Mouse (Mus musculus) testis, postnatal 10 days (tissue): Measurements from ENCODE around the gene Hopx.

Source experiments
- DNase-seq: peaks from one replicate; pipeline ENCODE4 v3.0.0; 2021; ENCODE audit warnings: low spot score

Gene Hopx

DNA sequence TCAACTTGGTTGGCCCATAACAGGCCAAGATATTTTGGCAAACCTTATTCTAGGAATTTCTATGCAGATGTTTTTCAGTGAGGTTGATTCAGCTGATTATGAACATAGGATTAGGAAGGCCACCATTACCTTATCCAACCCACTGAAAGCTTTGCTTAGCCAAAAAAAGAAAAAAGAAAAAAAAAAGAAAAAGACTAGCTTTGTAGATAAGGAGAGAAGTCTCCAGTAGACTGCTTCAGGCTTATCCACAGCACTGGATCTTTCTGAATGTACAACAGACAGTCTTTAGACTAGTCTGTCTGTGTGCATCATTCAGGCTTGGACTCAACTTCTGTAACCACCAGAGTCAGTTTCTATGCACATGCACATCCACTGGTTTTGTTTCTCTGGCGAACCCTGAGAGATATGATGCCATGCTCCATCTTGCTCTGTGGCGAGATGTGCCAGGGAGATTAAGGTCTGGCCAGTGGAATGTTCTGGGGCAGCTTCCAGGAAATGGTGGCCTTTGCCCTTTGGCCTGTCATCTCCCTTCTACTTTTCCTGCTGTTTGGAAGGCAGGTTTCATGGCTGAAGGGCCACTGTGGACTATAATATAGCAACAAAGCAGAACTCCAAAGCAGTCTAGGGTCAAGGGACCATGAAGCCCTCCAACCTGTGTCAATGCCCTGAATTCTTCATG is 17.7 kb upstream of the Hopx start:
- DNase-seq: no peak

DNA sequence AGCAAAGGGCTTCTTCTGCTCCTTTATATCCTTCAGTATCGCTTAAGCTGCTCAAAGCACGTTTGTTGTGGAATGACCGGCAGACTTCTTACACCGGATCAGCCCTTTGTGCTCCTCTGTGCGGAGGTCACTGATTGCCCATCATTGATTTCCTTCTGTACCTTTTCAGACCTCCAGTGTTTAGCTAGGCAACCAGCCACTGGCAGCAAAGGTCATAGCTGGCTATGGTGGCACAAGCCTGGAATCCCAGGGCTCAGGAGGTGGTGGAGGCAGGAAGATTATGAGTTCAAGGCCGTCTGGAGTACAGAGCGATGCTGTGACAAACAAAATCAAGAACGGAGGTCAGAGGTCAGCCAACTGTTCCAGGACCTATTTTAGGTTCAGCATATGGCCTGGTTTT is 17.0 kb upstream of the Hopx start:
- no peak for DNase-seq

DNA sequence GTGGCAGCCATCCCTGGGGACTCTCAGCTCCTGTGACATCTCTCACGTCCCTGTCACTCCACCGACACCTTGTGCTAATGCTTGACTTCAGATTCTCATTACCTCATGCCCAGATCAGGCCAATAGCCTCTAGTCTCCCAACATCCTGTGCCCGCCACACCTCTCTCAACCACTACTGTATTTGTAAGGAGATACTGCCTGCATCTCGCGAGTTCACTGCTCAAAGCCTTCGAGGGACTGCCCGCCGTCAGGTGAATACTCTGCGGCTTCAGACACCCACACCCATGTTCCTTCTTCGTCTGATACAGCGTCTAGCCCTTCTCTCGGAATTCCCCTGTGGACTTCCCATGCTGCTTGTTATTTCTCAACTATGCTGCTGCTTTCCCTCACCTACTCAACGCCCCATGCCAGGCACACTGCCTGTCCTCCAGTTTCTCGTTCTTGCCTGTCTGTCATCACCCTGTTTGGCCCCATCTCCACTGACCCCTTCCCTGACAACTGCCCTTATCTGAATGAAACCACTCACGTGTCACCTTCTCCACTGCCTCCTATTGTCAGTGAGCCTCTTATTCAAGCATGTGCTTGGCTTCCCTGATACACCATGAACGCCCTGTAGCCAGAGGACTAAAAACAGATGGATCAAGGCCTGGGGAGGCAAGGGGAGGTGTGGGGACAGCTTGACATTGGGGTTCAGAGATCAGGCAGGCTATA is 15.5 kb upstream of the Hopx start:
- DNase-seq: no peak

- no peak for DNase-seq
These were observed 15.0 kb upstream of the Hopx start for GRCm38 (mm10) chr5:77129907-77130306.

GRCm38 (mm10) chr5:77128854-77129253 is 13.9 kb upstream of the Hopx start:
- no peak for DNase-seq

DNA sequence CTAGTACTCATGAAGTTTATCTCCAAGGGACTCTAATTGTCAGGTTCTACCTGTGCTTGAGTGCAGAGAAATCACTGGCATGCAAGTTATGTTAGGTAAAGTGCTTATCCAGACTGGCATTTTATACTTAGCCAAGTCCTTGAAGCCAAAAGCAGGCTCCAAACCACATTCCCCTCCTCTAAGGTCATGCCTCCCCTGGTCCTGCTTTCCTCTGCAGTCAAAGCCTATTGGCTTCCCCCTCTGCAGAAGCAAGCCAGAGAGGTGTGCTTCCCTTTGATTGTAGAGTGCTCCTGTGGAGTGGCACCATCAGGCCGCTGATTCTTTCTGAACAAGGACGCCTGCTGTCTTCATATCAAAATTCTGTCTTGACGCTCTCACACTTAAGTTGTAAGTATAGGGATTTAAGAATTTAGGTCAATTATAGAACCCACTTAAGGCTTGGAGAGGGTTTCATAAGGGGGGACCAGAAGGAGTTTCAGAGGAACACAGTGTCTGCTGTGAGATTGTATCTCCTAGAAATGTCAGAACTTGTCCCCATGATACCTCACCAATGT is 11.6 kb upstream of the Hopx start:
- no peak for DNase-seq

DNA sequence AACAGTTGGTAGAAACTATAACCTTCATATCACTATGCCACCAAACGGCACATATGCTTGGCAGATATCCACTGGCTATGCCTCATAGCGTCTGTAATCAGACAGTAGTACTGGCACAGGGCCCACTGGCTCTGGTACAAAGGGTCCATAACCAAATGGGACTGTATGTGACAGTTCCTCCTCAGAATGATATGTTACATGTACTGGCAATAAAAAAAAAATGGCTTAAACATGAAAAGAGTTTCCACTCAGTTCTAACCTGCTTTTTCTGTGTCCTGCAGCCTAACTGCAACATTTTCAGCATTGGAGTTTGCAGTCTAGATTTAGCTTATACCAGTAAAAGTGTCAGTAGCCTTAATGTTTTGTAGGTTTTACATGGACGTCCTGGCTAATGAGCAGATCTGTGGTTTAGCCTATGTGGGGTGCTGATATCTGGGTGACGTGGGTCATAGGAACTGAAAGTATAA is 9.9 kb upstream of the Hopx start:
- no peak for DNase-seq

DNA sequence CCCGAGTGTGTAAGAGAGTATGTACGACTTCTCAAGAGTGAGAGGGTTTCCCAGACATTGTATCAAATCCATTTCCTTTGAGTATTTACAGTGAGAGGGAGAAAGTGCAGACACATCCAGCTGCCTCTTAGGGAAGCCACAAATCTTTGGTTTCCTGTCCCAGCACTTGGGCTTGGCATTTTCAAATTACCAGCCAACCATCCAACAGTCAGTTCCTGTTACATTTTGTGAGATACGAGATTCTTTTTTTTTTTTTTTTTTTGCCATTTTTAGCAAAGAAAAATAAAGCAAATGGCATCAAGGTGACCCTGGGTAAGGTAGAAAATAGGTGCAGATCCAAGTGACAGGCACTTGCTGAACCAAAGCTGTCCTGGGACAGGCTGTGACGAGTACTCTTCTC is 9.2 kb upstream of the Hopx start:
- no peak for DNase-seq

DNA sequence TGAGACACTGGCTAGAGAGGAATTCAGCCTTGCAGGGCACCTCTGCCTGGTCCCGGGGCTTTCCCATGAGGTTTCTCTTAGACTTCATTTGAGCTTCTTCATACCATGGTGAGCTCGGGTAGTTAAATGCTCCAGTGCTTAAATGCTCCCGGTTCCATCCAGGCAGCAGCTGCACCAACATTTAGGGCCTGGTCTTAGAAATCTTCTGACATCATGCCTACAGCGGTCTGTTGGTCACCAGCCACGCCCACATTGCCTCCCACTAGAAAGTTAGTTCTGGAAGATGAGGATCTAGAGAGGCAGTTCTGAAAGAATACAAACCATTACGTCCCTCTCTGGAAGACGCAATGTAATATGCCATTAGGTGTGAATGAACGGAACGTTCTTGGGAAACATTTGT is 8.7 kb upstream of the Hopx start:
- DNase-seq: no peak

- DNase-seq: no peak
These were observed 7.6 kb upstream of the Hopx start for GRCm38 (mm10) chr5:77122254-77123192.

DNA sequence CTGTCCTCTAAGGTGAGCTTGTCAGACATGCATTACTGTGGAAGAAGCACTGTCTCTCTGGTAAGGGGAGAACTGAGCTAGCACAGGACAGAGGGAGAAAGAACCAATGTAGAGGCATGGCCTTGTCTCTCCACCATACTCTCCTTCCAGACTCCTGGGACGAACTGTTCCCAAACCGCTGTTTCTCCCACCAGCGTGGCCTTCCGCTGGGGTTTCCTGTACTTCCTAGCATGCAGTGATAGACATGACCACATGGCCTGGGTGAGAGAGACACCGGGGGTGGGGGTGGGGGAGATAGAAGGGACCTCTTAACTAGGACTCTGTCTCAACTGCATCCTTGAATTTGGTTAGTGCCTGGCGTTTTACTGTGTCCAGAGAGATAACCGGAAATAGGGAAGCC is 5.8 kb upstream of the Hopx start:
- DNase-seq: no peak

GRCm38 (mm10) chr5:77119475-77120422 is 4.8 kb upstream of the Hopx start:
- DNase-seq: no peak

DNA sequence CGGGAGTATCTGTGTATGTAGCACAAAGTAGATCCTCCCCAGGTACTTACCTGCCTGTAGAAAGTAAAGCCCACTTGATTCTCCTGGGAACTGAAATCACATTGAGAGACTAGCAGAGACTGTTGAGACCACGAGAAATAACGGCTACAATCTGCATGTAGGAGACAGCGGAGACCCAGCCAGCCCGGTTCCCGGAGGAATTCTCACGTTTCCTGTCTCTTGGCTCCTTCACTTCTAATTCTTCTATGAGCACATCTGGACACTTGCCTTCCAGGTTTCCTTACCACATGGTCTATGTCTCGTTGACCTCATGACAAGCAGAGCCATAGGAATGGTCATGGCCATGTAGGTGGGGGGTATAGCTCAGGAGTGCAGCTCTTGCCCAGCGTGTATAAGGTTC is 811 bp upstream of the Hopx start:
- DNase-seq: no peak

DNA sequence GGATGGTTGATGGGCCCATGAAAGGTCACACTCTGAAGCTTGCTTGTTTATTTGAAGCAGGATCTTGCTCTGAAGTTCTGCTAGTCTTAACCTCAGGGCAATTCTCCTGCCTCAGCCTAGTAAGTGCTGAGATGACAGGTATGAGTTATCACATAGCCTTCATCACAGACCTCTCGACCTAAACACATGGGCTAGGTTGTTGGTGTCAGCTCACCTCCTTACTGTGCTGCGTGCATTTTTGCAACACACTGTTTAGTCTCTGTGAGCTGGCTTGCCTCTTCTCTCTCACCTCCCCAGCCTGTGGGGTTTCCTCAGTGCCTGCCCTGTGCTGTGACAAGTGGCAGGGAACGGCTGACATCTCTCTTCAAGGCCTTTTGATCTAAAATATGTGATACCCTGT is 1.1 kb downstream of the Hopx start:
- DNase-seq: no peak

- DNase-seq: no peak
These were observed 2.9 kb downstream of the Hopx start for GRCm38 (mm10) chr5:77112066-77112465.

GRCm38 (mm10) chr5:77109814-77110213 is 5.1 kb downstream of the Hopx start:
- DNase-seq: no peak

DNA sequence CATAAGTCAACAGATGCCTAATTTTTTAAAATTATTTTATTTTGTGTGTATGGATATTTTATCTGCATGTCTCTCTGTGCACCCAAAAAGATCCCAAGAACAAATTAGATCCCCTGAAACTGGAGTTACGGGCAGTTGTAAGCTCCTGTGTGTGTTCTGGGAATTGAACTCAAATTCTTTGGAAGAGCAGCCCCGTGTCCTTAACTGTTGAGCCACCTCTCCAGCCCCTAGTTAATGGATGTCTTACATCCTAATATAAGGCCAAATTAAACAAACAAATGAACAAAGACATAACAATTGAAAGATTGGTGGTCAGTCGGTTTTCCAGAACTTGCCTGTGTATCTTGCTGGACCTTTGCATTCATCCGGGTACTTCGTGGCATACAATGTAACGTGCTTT is 6.1 kb downstream of the Hopx start:
- DNase-seq: no peak

- DNase-seq: no peak
These were observed 7.6 kb downstream of the Hopx start for GRCm38 (mm10) chr5:77107146-77107822.

DNA sequence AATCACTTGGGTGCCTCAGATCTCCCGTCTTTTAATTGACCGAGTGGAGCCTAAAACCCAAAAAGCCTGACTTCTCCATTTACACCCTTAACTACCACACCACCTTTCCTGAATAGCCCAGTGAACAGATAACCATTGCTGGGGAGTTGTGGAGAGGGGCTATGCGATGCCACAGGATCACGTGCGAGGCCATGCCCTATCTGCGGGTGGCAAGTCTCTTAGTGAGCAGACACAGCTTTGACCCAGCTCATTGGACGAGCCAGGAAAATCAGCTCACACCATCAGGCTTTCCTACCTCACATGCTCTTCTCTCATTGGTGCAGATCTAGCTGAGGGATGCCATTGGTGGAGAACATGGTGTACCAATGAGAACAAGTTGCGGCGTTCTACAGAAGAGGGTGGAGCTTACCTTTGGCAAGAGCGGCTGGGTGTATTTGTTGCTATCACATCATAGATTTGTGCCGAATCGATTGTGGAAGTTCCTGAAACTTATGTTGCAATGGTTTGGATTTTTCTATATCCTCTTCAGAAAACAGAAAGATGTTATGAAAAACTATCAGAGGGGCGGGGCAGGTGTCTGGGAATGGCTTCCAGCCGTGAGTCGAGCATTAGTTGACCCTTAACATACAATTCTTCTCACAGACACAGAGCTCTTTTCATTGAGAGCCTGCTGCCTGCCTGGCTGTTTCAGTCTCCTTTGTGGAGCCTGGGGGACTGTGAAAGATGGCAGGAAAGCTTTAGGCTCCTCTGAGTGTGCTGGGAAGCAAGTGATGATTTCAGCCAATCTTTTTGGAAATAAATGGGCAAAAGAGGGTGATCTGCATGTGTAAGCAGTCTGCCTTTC is 12.2 kb downstream of the Hopx start:
- DNase-seq: no peak

DNA sequence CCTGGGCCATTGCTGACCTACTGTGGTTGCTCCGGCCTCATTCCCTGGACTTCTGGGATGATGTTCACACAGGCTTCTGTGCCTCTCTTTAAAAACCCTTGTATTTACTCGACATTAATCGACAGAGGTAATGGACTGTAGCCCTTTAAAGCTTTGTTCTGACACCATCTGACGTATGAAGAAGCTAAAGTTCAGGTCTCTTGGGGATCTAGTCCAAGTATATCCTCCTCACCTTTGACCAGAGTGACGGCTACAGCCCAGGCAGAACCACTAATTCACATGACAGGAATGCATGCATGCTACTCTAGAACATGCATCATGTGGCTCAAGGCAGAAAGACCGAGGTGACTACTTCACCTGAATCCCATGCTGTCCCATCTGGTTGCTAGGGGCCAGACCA is 14.2 kb downstream of the Hopx start:
- no peak for DNase-seq
